ENCODE assay signal across 10 mouse cellular contexts in the genomic region with DNA sequence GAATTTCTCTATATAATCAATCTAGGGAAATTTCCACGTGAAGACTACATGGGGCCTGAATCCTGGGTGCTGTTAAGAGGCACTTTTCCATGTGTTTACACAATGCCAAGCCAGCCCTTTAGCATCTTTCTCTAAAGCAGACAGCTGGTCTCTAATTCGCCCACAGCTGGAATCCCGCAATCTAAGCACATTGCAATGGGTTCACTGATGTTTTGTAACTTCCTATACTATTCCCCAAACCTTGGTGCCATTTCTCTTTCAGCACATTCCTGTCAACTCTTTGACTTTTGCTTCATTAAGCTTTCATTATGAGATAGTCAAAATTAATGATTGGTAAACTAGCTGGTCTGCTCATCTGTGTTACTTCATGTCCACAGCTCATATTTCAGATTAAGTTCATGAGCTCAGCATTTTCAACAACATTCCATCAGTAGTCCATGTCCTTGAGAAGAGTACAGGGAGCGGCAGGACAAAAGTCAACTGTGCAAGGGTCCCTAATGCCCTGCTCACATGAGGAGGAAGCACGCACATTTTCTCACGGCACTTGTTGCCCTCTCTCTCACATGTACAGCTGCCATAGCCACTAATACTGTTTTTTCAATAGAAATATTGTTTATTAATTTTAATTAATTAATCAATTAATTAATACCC.
"Had no signal": no experiment of that assay in that cellular context is flagged by ENCODE, and none has a peak within 500 bp of the region (broad histone marks: within the 10 kb centered on the region; RNA-seq: fewer than 3 reads in every experiment).

No protein-coding gene starts in this region.

- H3K9me3 ChIP-seq: hindbrain, embryonic 15.5 days; limb, embryonic 13.5 days; liver, embryonic 15.5 days; midbrain, embryonic 13.5 days had no signal

- H3K27ac ChIP-seq: hindbrain, embryonic 15.5 days; limb, embryonic 13.5 days; liver, embryonic 15.5 days; midbrain, embryonic 13.5 days had no signal

- H3K4me3 ChIP-seq: hindbrain, embryonic 15.5 days; limb, embryonic 13.5 days; liver, embryonic 15.5 days; midbrain, embryonic 13.5 days had no signal

- ATAC-seq: midbrain, embryonic 13.5 days had no signal

- H3K4me2 ChIP-seq: hindbrain, embryonic 15.5 days; limb, embryonic 13.5 days; liver, embryonic 11.5 days; liver, embryonic 15.5 days; midbrain, embryonic 13.5 days had no signal

- DNase-seq: kidney, adult 11 months; kidney, postnatal 36 days; left cerebral cortex, postnatal 4 days; right cerebral cortex, postnatal 14 days; thymus, postnatal 36 days had no signal

- H3K4me1 ChIP-seq: hindbrain, embryonic 15.5 days; limb, embryonic 13.5 days; liver, embryonic 15.5 days had no signal

- H3K27me3 ChIP-seq: hindbrain, embryonic 15.5 days; limb, embryonic 13.5 days; liver, embryonic 15.5 days; midbrain, embryonic 13.5 days had no signal

- H3K36me3 ChIP-seq: hindbrain, embryonic 15.5 days; liver, embryonic 15.5 days; midbrain, embryonic 13.5 days had no signal

- H3K9ac ChIP-seq: hindbrain, embryonic 15.5 days; limb, embryonic 13.5 days; liver, embryonic 15.5 days; midbrain, embryonic 13.5 days had no signal
